In genomic region chr16:93623759-93624158, GRCm38 (mm10) we compare ENCODE assay signal across 24 mouse cellular contexts. TPM values are rescaled to one million over a fixed set of nuclear protein-coding genes. Genes with fewer than 3 reads are reported as not detected.
"Had no signal": no experiment of that assay in that cellular context is flagged by ENCODE, and none has a peak within 500 bp of the region (broad histone marks: within the 10 kb centered on the region; RNA-seq: fewer than 3 reads in every experiment).

No protein-coding gene starts in this region.

RNA-seq across cellular contexts. Expression of gene Gm5678, which starts 4.1 kb away (rescaled TPM):
- total RNA-seq: hematopoietic stem cell, adult 5-6 weeks; hindbrain, postnatal 0 days had no signal
- polyA plus RNA-seq: heart, embryonic 13.5 days; heart, embryonic 14.5 days; heart, embryonic 15.5 days; heart, embryonic 16.5 days; heart, postnatal 0 days; hindbrain, embryonic 10.5 days; hindbrain, embryonic 11.5 days; hindbrain, embryonic 12.5 days; hindbrain, embryonic 13.5 days; hindbrain, embryonic 14.5 days; hindbrain, embryonic 15.5 days; hindbrain, embryonic 16.5 days; hindbrain, postnatal 0 days; intestine, embryonic 15.5 days; intestine, embryonic 16.5 days; intestine, postnatal 0 days; kidney, adult 2 months; kidney, embryonic 14.5 days; kidney, embryonic 15.5 days; kidney, embryonic 16.5 days; kidney, postnatal 0 days; large intestine, adult 2 months had no signal

RNA-seq across cellular contexts. Expression of gene Cbr3, which starts 59.3 kb away (rescaled TPM):
- total RNA-seq: hematopoietic stem cell, adult 5-6 weeks had no signal
- polyA plus RNA-seq: inflammation-experienced regulatory T-cells, adult 6 months had no signal
